Mouse (Mus musculus) central nervous system, embryonic 11.5 days (tissue): Measurements from ENCODE around the gene Six1. TPM values are rescaled to one million over a fixed set of nuclear protein-coding genes. Genes with fewer than 3 reads are reported as not detected.

Source experiments
- polyA plus RNA-seq: library from polyadenylated mRNA; depleted of rRNA; stranded (reverse); fragments of >200 nt; gene quantifications from 2 replicates; pipeline ENCODE4 v1.2.3, GENCODE M21; 2012; rRNA removed

Gene Six1
- 9.6 and 25.5 TPM in 2 replicates for polyA plus RNA-seq

GRCm38 (mm10) chr12:73053668-73054241, at the start of gene Six1:
Six1 (minus strand) TSS chr12:73053887.

Other genes with a start within 250 kb of the Six1 start
- gene Six6, start 114.0 kb downstream of the Six1 start, polyA plus RNA-seq = 0.29 and 0.48 TPM in 2 replicates
- gene 4930447C04Rik, start 113.1 kb downstream of the Six1 start, polyA plus RNA-seq = 7.1 and 12.0 TPM in 2 replicates
- 2.1 and 8.1 TPM in 2 replicates for gene Six4, start 59.6 kb upstream of the Six1 start, polyA plus RNA-seq
- gene Mnat1, start 69.8 kb upstream of the Six1 start, polyA plus RNA-seq = 29.0 and 38.6 TPM in 2 replicates
- 21.1 and 22.6 TPM in 2 replicates for gene Trmt5, start 232.8 kb upstream of the Six1 start, polyA plus RNA-seq
- 20.7 and 27.7 TPM in 2 replicates for gene Slc38a6, start 232.9 kb upstream of the Six1 start, polyA plus RNA-seq